Mouse (Mus musculus) monocyte, adult 2 months (primary cell): ENCODE results near the gene Zp3.

Source experiments
- DNase-seq, 2 experiments: peaks; one replicate each; pipeline ENCODE4 v3.0.0; 2022; ENCODE audit warnings: low spot score in 2 of 2, low read depth in 1 of 2

Zp3 gene

GRCm38 (mm10) chr5:136001222-136001621 lies 21.3 kb downstream of the Zp3 start:
- DNase-seq = no peak

GRCm38 (mm10) chr5:136002325-136002724 lies 22.4 kb downstream of the Zp3 start:
- no peak for DNase-seq

DNA sequence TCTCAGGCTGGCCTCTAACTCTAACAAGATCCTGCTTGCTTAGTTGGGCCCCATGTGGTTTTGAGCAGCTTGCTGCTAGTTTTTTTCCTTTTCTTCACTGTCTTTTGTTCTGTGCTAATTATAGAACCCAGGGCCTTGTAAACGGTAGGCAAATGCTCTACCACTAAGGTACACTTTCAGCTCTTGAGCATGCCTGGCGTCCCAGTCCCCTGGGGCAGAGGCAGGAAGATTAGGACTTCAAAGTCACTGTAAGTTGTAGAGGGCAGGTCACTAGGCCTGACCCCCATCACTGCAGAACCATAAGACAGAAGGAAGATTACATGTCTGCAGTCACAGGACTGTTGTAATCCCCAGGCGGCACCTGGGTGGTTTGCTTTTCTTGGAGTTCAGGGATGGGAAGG lies 22.9 kb downstream of the Zp3 start:
- DNase-seq = no peak

GRCm38 (mm10) chr5:136004537-136004936 lies 24.6 kb downstream of the Zp3 start:
- DNase-seq = no peak

DNA sequence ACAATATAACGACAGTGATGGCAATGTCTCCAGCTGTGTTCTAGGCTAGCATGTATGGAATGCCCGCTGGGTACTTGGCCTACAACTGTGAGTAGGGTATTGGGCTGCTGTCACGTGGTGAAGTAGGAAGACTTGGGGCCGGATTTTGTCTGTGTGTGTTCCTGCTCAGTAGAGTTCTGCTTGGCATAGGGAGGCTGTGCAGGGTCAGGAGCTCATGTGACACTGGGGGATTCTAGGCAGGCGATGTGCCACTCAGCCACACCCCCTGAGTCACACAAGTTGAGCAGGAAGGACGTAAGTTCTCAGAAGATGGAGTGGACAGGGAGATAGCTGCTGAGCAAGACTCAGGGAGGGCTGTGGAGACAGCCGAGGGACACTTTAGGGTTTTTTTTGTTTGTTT lies 27.8 kb downstream of the Zp3 start:
- no peak for DNase-seq

- DNase-seq = no peak
These were observed 35.0 kb downstream of the Zp3 start for GRCm38 (mm10) chr5:136014877-136015276.

DNA sequence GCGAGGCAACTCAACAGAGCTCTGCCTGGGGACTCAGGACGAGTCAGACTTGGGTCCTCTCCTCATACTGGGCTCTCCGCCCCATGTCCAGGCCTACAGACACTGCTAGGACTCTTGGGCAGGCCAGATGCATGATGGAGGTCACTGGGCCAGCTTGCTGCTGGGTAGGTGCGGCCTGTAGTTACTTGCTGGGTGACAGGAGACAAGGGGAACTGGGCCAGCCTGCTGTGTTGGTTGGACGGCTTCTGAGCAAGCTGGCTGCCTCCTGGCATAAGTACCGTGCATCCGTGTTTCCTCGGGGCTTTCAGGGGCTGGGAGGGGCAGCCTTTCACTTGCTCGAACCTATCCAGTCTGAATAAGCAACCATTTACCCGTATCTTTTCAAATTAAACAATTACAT lies 35.7 kb downstream of the Zp3 start:
- no peak for DNase-seq

DNA sequence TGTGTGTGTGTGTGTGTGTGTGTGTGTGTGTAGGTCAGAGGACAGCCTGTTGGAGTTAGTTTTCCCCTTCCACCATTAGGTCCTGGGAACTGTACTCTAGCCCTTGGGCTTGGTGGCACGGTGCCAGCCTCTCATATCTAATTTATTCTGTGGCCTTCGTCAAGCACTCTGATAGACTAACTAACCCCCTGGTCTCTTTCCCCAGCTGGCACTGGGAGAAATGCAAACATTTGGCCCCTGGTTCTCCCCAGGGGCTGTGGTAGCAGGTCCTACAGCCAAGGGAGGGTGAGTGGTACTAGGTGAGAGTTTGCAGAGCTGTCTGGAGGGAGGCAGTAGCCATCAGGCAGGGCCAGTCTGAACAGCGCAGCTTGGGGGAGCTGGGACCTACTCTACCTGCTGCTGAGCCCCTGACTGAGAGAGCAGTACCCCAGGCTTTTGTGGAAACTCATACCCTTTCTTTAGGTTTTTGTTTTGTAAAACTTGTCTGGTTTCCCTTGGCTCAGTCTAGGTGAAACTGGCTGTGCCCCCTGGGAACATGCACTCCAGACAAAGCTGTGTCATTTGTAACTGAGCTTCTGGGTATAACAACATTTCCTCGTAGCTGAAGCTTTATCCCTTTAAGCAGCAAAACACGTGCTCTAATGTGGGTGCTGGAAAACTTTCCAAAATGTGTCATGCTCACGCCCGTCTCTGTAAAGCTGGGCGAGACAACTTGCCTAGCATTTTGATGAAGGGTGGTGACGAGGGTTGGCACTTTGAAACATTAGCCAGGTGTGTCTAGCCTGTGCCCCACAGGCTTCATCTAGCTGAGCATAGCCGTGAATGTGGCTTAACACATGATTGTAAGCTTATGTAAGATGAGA lies 36.3 kb downstream of the Zp3 start:
- DNase-seq = no peak

DNA sequence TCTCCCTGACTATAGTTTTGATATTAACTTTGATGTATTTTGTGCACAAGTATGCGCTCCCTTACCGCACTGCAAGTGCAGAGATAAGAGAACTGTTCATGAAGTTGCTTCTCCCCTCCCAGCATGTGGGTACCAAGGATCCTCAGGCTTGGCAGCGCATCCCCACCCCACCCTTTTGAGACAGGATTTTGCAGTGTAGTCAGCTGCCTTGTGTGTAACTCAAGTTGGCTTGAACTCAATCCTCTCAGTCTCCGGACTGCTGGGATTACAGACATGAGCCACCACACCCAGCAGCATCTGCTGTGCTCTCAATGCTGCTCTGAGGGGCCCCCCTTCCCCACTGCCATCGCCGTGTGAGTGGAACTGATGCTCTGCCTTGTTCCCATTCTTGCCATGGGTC lies 37.4 kb downstream of the Zp3 start:
- DNase-seq = no peak

DNA sequence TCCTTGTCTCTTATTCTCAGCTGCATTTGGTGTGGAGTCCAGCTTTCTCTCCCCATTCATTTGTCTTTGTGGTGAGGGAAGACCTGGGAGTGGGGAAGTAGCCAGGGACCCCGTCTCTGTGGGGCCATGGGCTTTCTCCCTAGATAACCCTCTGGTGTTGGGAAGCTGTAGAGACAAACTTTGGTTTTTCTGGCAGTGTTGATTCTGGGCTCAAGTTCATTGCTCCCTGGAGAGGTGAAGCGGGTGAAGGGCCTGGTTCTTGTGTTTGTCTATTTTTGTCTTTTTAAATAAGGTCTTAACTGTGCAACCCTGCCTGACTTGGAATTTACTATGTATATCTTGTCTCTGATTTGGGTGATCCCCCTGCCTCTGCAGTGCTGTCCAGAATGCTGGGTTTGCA lies 38.8 kb downstream of the Zp3 start:
- DNase-seq = no peak

- no peak for DNase-seq
These were observed 40.0 kb downstream of the Zp3 start for GRCm38 (mm10) chr5:136019907-136020306.

GRCm38 (mm10) chr5:136025712-136026111 lies 45.8 kb downstream of the Zp3 start:
- DNase-seq = no peak

DNA sequence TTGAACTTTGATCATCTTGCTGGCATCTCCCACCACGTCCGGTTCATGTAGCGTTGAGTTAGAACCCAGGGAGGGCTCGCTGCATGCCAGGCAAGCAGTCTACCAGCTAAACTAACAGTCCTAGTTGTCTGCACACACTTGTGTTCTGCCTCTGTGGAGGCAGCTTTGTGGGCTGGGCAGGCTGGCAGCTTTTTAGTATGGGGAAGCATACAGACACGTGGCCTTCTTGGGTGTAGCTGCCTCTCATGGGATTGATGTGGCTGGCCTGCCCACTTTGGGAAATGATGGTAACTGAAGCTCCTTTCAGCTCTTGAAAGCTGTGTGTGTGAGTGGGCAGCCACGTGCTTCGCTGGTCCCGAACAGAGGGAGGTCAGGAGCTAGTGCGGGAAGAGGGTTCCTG lies 47.0 kb downstream of the Zp3 start:
- no peak for DNase-seq

GRCm38 (mm10) chr5:136027612-136028311 lies 47.9 kb downstream of the Zp3 start:
- no peak for DNase-seq

GRCm38 (mm10) chr5:136034868-136035267 lies 55.0 kb downstream of the Zp3 start:
- peak in 1 of 2 experiments; percentile 42 for DNase-seq

- no peak for DNase-seq
These were observed 55.4 kb downstream of the Zp3 start for GRCm38 (mm10) chr5:136035285-136035684.

- no peak for DNase-seq
These were observed 56.8 kb downstream of the Zp3 start for GRCm38 (mm10) chr5:136036667-136037066.
